Mouse (Mus musculus) heart, adult 2 months (tissue): ENCODE measurements around the gene Plagl1.

Source experiments
- CTCF ChIP-seq: fragments of 200-600 bp; IDR thresholded peaks from 2 replicates; pipeline ENCODE4 v1.8.1; 2022; ENCODE audit warnings: antibody characterized with exemption, mild to moderate bottlenecking, moderate library complexity
- EP300 ChIP-seq: fragments of 200-500 bp; IDR thresholded peaks from 2 replicates; pipeline ENCODE4 v1.6.1; 2011; ENCODE audit warnings: low read depth, low read length, control low read depth; ENCODE audit not compliant: insufficient read depth
- POLR2A ChIP-seq: fragments of 200-500 bp; IDR thresholded peaks from 2 replicates; pipeline ENCODE4 v1.6.1; 2011; ENCODE audit warnings: mild to moderate bottlenecking, low read depth, low read length, control low read depth; ENCODE audit not compliant: insufficient read depth

- TF ChIP-seq CTCF (no peak), POLR2A (no peak), EP300 (no peak)
These were observed 112.5 kb downstream of the Plagl1 start for GRCm38 (mm10) chr10:13172798-13173221.
